Mouse (Mus musculus) neutrophil, adult 5-6 weeks (primary cell): ENCODE measurements at regions not wholly inside any gene's neighbourhood (a gene's known extent, or its start where the extent isn't known, plus 50 kb on each side); places are given as distances from the start of the nearest gene placed in this dataset.

Source experiments
- ATAC-seq: fragments of 151-379, 151-347 bp; 2 replicates; pipeline ENCODE4 v1.8.0; 2017; ENCODE audit warnings: mild to moderate bottlenecking, moderate TSS enrichment; ENCODE audit not compliant: insufficient number of reproducible peaks, poor library complexity, low FRiP score, severe bottlenecking; ENCODE audit errors: extremely low read depth

- no peak for ATAC-seq
Measured at GRCm38 (mm10) chr13:54312405-54313185, 58.6 kb upstream of the Cplx2 start.

- ATAC-seq = no peak
Measured at GRCm38 (mm10) chr13:54315333-54315732, 55.8 kb upstream of the Cplx2 start.

- no peak for ATAC-seq
Measured at GRCm38 (mm10) chr13:54316907-54317306, 54.2 kb upstream of the Cplx2 start.

- ATAC-seq = no peak
Measured at GRCm38 (mm10) chr13:54318161-54318560, 53.0 kb upstream of the Cplx2 start.

GRCm38 (mm10) chr13:54318601-54319000, 52.5 kb upstream of the Cplx2 start:
- ATAC-seq = no peak

- no peak for ATAC-seq
Measured at GRCm38 (mm10) chr13:54320212-54320611, 50.9 kb upstream of the Cplx2 start.

GRCm38 (mm10) chr13:54321011-54321410, 50.1 kb upstream of the Cplx2 start:
- no peak for ATAC-seq
